ENCODE assay signal across 35 mouse cellular contexts in genomic region chr9:32489794-32490358, GRCm38 (mm10). TPM values are rescaled to one million over a fixed set of nuclear protein-coding genes. Genes with fewer than 3 reads are reported as not detected.
DNase-seq lines count a peak whose midpoint lies in the region; ATAC-seq and TF ChIP-seq lines count a peak whose summit lies in the region.
"Had no signal": no experiment of that assay in that cellular context is flagged by ENCODE, and none has a peak within 500 bp of the region (broad histone marks: within the 10 kb centered on the region; RNA-seq: fewer than 3 reads in every experiment).

No protein-coding gene starts in this region.

- peaks cover 44% of the 10 kb centered on the region for H3K4me1 ChIP-seq in limb, embryonic 12.5 days (replicated peaks)
- 0 out of 2 replicates have a peak, but pooled peaks cover 4% of the 10 kb centered on the region for H3K4me1 ChIP-seq in neural tube, embryonic 11.5 days (ENCODE audit: control insufficient read depth, insufficient read depth, low read length)
- no peaks in the 10 kb centered on the region for H3K4me1 ChIP-seq in intestine, postnatal 0 days (replicated peaks; ENCODE audit: control insufficient read depth, insufficient read depth, low read length)
- H3K4me1 ChIP-seq: intestine, embryonic 15.5 days; stomach, embryonic 15.5 days had no signal

- H3K27ac ChIP-seq in limb, embryonic 12.5 days, result peak overlapping the region; percentile 56
- no peak overlapping the region for H3K27ac ChIP-seq in neural tube, embryonic 11.5 days (ENCODE audit: low read depth, low read length)
- no peak overlapping the region for H3K27ac ChIP-seq in intestine, postnatal 0 days (ENCODE audit: low read depth, low read length)
- H3K27ac ChIP-seq: embryonic facial prominence, embryonic 15.5 days; forebrain, embryonic 12.5 days; heart, embryonic 10.5 days; heart, embryonic 15.5 days; hindbrain, postnatal 0 days; intestine, embryonic 15.5 days; kidney, postnatal 0 days; liver, embryonic 13.5 days; macrophage; neural tube, embryonic 13.5 days; stomach, embryonic 15.5 days had no signal

- H3K9ac ChIP-seq in limb, embryonic 12.5 days (replicated peaks), result no peak overlapping the region
- no peak overlapping the region for H3K9ac ChIP-seq in neural tube, embryonic 11.5 days (ENCODE audit: low read length)
- H3K9ac ChIP-seq in intestine, postnatal 0 days (ENCODE audit: low read depth, low read length), result no peak overlapping the region
- H3K9ac ChIP-seq: embryonic facial prominence, embryonic 15.5 days; forebrain, embryonic 12.5 days; forebrain, postnatal 0 days; heart, embryonic 15.5 days; intestine, embryonic 15.5 days; liver, embryonic 13.5 days; neural tube, embryonic 13.5 days; stomach, embryonic 15.5 days had no signal

- TF ChIP-seq CTCF in intestine, postnatal 0 days (IDR thresholded peaks at IDR 0.05; ENCODE audit: low read depth), result no peak

- ATAC-seq in limb, embryonic 12.5 days (ENCODE audit: insufficient number of reproducible peaks, insufficient read depth, low FRiP score, low TSS enrichment, low read depth), result peak; percentile 37
- ATAC-seq in neural tube, embryonic 11.5 days (ENCODE audit: insufficient read depth, low FRiP score, low TSS enrichment), result no peak
- ATAC-seq in intestine, postnatal 0 days, result no peak
- ATAC-seq: hindbrain, postnatal 0 days; intestine, embryonic 15.5 days; lung, postnatal 0 days; midbrain, embryonic 16.5 days; Patski had no signal

- H3K4me3 ChIP-seq in limb, embryonic 12.5 days (replicated peaks), result no peak overlapping the region
- no peak overlapping the region for H3K4me3 ChIP-seq in neural tube, embryonic 11.5 days (ENCODE audit: low read depth, low read length)
- H3K4me3 ChIP-seq in intestine, postnatal 0 days (ENCODE audit: low read depth, low read length), result no peak overlapping the region
- H3K4me3 ChIP-seq: embryonic facial prominence, embryonic 15.5 days; forebrain, embryonic 12.5 days; heart, embryonic 10.5 days; heart, embryonic 15.5 days; intestine, embryonic 15.5 days; liver, embryonic 13.5 days; neural tube, embryonic 13.5 days; stomach, embryonic 15.5 days had no signal

- DNase-seq in embryo, embryonic 10 days (ENCODE audit: low spot score), result peak; percentile 33
- DNase-seq in embryo, embryonic 9.5 days (ENCODE audit: extremely low spot score), result no peak
- peak; percentile 43 for DNase-seq in embryo, embryonic 11.5 days (ENCODE audit: low read depth, low spot score)
- DNase-seq in neural tube, embryonic 11.5 days (ENCODE audit: low spot score), result peak; percentile 31
- DNase-seq in ovary, postnatal 14 days (ENCODE audit: low spot score), result no peak
- DNase-seq: adrenal gland, postnatal 36 days; cerebellum, adult 18-20 months; cerebellum, postnatal 14 days; gastrocnemius, postnatal 25 days; heart, adult 11 months; kidney, adult 8-10 months; kidney, postnatal 4 days; layer of hippocampus, postnatal 36 days; left cerebral cortex, postnatal 4 days; liver, embryonic 13.5 days; lung, adult 18-20 months; retina, postnatal 1 day; right cerebral cortex, postnatal 14 days had no signal

- WGBS in limb, embryonic 12.5 days, result 37% methylated on average over 4 of the region's 4 CpGs
- WGBS in neural tube, embryonic 11.5 days, result 66% methylated on average over 4 of the region's 4 CpGs
- 81% methylated on average over 4 of the region's 4 CpGs for WGBS in intestine, postnatal 0 days

- H3K36me3 ChIP-seq in limb, embryonic 12.5 days, result peaks cover 16% of the 10 kb centered on the region
- H3K36me3 ChIP-seq in neural tube, embryonic 11.5 days (ENCODE audit: control insufficient read depth, insufficient read depth, low read length), result no peaks in the 10 kb centered on the region
- H3K36me3 ChIP-seq in intestine, postnatal 0 days (ENCODE audit: control insufficient read depth, insufficient read depth), result no peaks in the 10 kb centered on the region
- H3K36me3 ChIP-seq: embryonic facial prominence, embryonic 15.5 days; forebrain, embryonic 12.5 days; heart, embryonic 10.5 days; heart, embryonic 15.5 days; intestine, embryonic 15.5 days; liver, embryonic 13.5 days; neural tube, embryonic 13.5 days; stomach, embryonic 15.5 days had no signal

- no peaks in the 10 kb centered on the region for H3K27me3 ChIP-seq in limb, embryonic 12.5 days
- H3K27me3 ChIP-seq in neural tube, embryonic 11.5 days (ENCODE audit: control insufficient read depth, insufficient read depth, low read length), result no peaks in the 10 kb centered on the region
- no peaks in the 10 kb centered on the region for H3K27me3 ChIP-seq in intestine, postnatal 0 days (replicated peaks; ENCODE audit: control insufficient read depth, insufficient read depth, low read length)
- H3K27me3 ChIP-seq: embryonic facial prominence, embryonic 15.5 days; heart, embryonic 15.5 days; intestine, embryonic 15.5 days; liver, embryonic 13.5 days; neural tube, embryonic 13.5 days; Patski; stomach, embryonic 15.5 days had no signal

- no peaks in the 10 kb centered on the region for H3K9me3 ChIP-seq in limb, embryonic 12.5 days
- no peaks in the 10 kb centered on the region for H3K9me3 ChIP-seq in neural tube, embryonic 11.5 days (ENCODE audit: control insufficient read depth, low read length)
- H3K9me3 ChIP-seq in intestine, postnatal 0 days (ENCODE audit: control insufficient read depth), result no peaks in the 10 kb centered on the region
- H3K9me3 ChIP-seq: embryonic facial prominence, embryonic 15.5 days; forebrain, embryonic 12.5 days; heart, embryonic 10.5 days; heart, embryonic 15.5 days; intestine, embryonic 15.5 days; liver, embryonic 13.5 days; neural tube, embryonic 13.5 days; stomach, embryonic 15.5 days had no signal

- no peak overlapping the region for H3K4me2 ChIP-seq in limb, embryonic 12.5 days
- H3K4me2 ChIP-seq in neural tube, embryonic 11.5 days (ENCODE audit: low read depth), result no peak overlapping the region
- no peak overlapping the region for H3K4me2 ChIP-seq in intestine, postnatal 0 days (replicated peaks; ENCODE audit: low read depth)
- H3K4me2 ChIP-seq: embryonic facial prominence, embryonic 15.5 days; forebrain, embryonic 12.5 days; heart, embryonic 15.5 days; intestine, embryonic 15.5 days; liver, embryonic 13.5 days; midbrain, embryonic 11.5 days; neural tube, embryonic 13.5 days; stomach, embryonic 15.5 days had no signal

RNA-seq across cellular contexts. Expression of gene Fli1, which starts 52.8 kb away (rescaled TPM):
- polyA plus RNA-seq in limb, embryonic 12.5 days (2016; fragmentation: Nextera tagmentation; extraction: Ambion mirVana), result 55.6 and 55.9 TPM in 2 replicates
- 22.8 and 24.4 TPM in 2 replicates for polyA plus RNA-seq in neural tube, embryonic 11.5 days (2014; fragmentation: Nextera tagmentation; extraction: Ambion mirVana)
- polyA plus RNA-seq in intestine, postnatal 0 days (2015; fragmentation: Nextera tagmentation; extraction: Ambion mirVana), result 6.0 and 6.1 TPM in 2 replicates

Comparison
In these comparisons a context has a peak if more than half of its experiments do, and no peak if none do; other contexts are left out.
1. DNase-seq: peak in embryo, embryonic 10 days (single experiment), embryo, embryonic 11.5 days (single experiment) and neural tube, embryonic 11.5 days (single experiment); none in embryo, embryonic 9.5 days (single experiment) and ovary, postnatal 14 days (single experiment).